Mouse (Mus musculus): ENCODE data around the gene Zfp688. TPM values are rescaled to one million over a fixed set of nuclear protein-coding genes. Genes with fewer than 3 reads are reported as not detected.
A peak's percentile ranks its signal among the peaks of the same experiment; 100 is the strongest.
"Not testable (repeated sequence)": the region's sequence is repeated elsewhere in the genome, so short reads cannot be mapped to it uniquely, and the experiment has no call there.

Gene Zfp688
- polyA plus RNA-seq, 1 experiment: 28.0 TPM

DNA sequence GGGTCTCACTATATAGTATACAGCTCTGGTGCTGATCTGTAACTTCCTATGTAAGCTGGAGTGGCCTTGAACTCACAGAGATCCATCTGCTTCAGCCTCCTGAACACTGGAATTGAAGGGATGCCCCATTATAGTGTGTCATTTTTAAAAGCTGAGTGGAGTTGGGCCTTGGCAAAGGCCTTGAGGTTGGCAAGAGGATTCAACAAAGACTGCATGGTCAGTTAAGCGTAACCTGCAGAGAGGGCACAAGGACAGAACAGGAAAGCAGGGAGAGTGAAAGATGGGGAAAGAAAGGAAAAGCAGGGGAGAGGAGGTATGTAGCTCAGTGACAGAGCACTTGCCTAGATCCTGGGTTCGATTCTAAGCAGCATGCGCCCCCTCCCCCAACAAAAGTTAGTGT is 3.4 kb upstream of the Zfp688 start:
- WGBS: 93% methylated on average over 3 of the region's 3 CpGs
- no peak overlapping the region for H3K27ac ChIP-seq (ENCODE audit: control insufficient read depth, insufficient read depth, low read length)
- H3K27me3 ChIP-seq (ENCODE audit: control insufficient read depth, insufficient read depth, low read length): no peaks in the 10 kb centered on the region

DNA sequence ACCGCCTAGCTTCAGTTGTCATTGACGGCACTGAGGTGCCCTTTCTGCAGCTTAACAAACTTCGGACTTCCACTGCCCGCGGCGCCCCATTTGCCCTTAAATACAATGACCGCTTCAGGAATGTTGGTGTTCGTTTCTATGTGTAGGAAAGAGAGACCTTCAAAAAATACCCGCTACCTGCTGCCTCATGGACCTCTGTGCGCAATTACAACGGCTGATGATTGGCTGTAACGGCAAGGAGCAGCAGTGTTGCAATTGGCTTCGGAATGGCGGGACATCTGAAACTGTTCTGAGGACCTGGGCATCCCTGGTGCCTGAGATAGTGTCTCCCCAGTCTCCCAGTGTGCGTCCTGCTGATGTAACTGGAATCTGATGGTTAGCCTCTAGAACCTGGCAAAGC is 379 bp upstream of the Zfp688 start:
- 4% methylated on average over 15 of the region's 15 CpGs for WGBS
- Histone ChIP-seq H3K27me3 (ENCODE audit: control insufficient read depth, insufficient read depth, low read length) (no peaks in the 10 kb centered on the region), H3K27ac (ENCODE audit: control insufficient read depth, insufficient read depth, low read length) (no peak overlapping the region)

More for the DNA sequence above, 3.4 kb upstream of the Zfp688 start:
- TF ChIP-seq CTCF (IDR thresholded peaks at IDR 0.05; ENCODE audit: borderline replicate concordance, control insufficient read depth, extremely low read depth, insufficient read depth, low read length, poor library complexity) (no peak), POLR2A (IDR thresholded peaks at IDR 0.05; ENCODE audit: control insufficient read depth, extremely low read depth, insufficient read depth, low read length, poor library complexity) (no peak)
- no peak for DNase-seq
- H3K36me3 ChIP-seq (ENCODE audit: control insufficient read depth, insufficient read depth, low read length): no peaks in the 10 kb centered on the region
- H3K4me1 ChIP-seq (replicated peaks; ENCODE audit: control insufficient read depth, insufficient read depth, low read length): peaks cover 9% of the 10 kb centered on the region
- no peak overlapping the region for H3K4me3 ChIP-seq (ENCODE audit: control insufficient read depth, insufficient read depth, low read length)

DNA sequence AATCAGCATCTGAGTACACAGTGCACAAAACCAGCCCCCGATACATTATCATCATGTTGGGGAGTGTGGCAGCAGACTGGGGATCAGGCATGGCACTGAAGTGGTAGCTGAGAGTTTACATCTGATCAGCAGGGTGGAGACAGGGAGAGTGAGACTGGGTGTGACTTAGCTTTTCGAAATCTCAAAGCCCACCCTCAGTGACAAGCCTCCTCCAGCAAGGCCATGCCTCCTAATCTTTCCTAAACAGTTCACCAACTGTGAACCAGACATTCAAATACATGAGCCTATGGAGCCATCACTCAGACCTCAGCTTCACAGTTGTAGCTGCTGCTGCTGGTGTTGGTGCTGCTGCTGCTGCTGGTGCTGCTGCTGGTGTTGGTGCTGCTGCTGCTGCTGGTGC is 10.4 kb downstream of the Zfp688 start:
- H3K4me3 ChIP-seq (ENCODE audit: control insufficient read depth, insufficient read depth, low read length): no peak overlapping the region
- no peaks in the 10 kb centered on the region for H3K36me3 ChIP-seq (ENCODE audit: control insufficient read depth, insufficient read depth, low read length)
- no peaks in the 10 kb centered on the region for H3K27me3 ChIP-seq (ENCODE audit: control insufficient read depth, insufficient read depth, low read length)
- no peak for DNase-seq
- peaks cover 2% of the 10 kb centered on the region; the same call in 1 of the 2 replicates for H3K4me1 ChIP-seq (replicated peaks; ENCODE audit: control insufficient read depth, insufficient read depth, low read length)
- WGBS: 85% methylated on average over 2 of the region's 2 CpGs
- TF ChIP-seq POLR2A (IDR thresholded peaks at IDR 0.05; ENCODE audit: control insufficient read depth, extremely low read depth, insufficient read depth, low read length, poor library complexity): no peak
- TF ChIP-seq CTCF (IDR thresholded peaks at IDR 0.05; ENCODE audit: borderline replicate concordance, control insufficient read depth, extremely low read depth, insufficient read depth, low read length, poor library complexity): no peak
- no peak overlapping the region for H3K27ac ChIP-seq (ENCODE audit: control insufficient read depth, insufficient read depth, low read length)

More for the DNA sequence above, 379 bp upstream of the Zfp688 start:
- Histone ChIP-seq H3K4me1 (replicated peaks; ENCODE audit: control insufficient read depth, insufficient read depth, low read length) (peaks cover 9% of the 10 kb centered on the region), H3K4me3 (ENCODE audit: control insufficient read depth, insufficient read depth, low read length) (peak overlapping the region; percentile 9), H3K36me3 (ENCODE audit: control insufficient read depth, insufficient read depth, low read length) (no peaks in the 10 kb centered on the region)
- TF ChIP-seq POLR2A (IDR thresholded peaks at IDR 0.05; ENCODE audit: control insufficient read depth, extremely low read depth, insufficient read depth, low read length, poor library complexity) (no peak), CTCF (IDR thresholded peaks at IDR 0.05; ENCODE audit: borderline replicate concordance, control insufficient read depth, extremely low read depth, insufficient read depth, low read length, poor library complexity) (no peak)
- no peak for DNase-seq

DNA sequence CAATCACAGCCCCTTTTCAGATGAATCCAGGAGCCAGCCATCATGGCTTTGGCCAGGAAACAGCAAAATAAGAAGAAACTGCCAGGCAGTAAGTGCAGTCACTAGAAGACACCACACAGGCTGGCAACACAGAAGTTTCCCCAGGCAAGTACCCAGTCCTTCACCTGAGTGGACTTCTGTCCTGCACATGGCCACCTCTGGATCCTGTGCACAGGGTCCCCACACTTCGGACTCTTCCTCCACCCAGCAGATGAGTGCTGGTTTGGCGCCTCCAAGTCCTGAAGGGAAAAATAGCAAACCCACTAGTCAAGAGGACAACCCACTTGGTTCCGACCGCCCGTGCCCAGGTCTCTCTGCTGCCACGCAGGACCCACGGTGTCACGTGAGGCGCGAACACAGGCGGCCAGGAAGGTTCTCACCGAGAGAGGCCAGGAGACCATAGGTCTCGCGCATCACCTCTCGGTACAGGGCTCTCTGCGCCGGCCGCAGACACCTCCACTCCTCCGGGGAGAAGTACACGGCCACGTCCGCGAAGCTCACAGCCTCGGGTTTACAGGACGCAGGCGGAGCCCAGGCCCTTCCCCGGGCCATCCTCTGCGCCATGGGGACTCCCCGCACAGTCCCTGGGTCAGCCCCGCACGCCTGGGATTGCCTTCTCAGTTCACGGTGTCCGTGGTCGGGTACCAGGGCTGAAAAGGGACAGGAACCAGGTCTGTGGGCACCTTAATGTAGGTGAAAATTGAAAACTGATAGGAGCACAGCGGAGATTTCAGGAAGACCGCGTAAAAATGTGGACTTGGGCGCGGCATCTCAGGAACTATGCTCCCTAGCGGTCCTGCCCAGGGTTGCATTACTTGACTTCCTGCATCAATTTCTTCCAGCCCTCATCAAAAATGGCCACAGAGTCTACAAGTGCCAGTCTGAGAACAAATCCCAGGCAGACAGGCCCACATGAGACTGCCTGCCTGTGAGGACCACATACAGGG is 15.6 kb downstream of the Zfp688 start, which contains the start of gene Zfp764:
Gene Zfp764, minus strand, starts transcription at position 821 of the 986 bp plus-strand sequence.
- H3K4me3 ChIP-seq (ENCODE audit: control insufficient read depth, insufficient read depth, low read length): peak within 1 kb of the TSS; percentile 85
- H3K36me3 ChIP-seq (ENCODE audit: control insufficient read depth, insufficient read depth, low read length); H3K4me1 ChIP-seq (replicated peaks; ENCODE audit: control insufficient read depth, insufficient read depth, low read length); H3K27me3 ChIP-seq (ENCODE audit: control insufficient read depth, insufficient read depth, low read length): not testable (repeated sequence)
- WGBS: under 1% methylated on average over 40 of the region's 40 CpGs
- H3K27ac ChIP-seq (ENCODE audit: control insufficient read depth, insufficient read depth, low read length): peak within 1 kb of the TSS; percentile 4; the same call in 1 of the 2 replicates
- DNase-seq: peak; percentile 87
- TF ChIP-seq POLR2A (IDR thresholded peaks at IDR 0.05; ENCODE audit: control insufficient read depth, extremely low read depth, insufficient read depth, low read length, poor library complexity) (peak; percentile 49; the same call in 1 of the 2 replicates), CTCF (IDR thresholded peaks at IDR 0.05; ENCODE audit: borderline replicate concordance, control insufficient read depth, extremely low read depth, insufficient read depth, low read length, poor library complexity) (peak; percentile 33; the same call in 1 of the 2 replicates)

DNA sequence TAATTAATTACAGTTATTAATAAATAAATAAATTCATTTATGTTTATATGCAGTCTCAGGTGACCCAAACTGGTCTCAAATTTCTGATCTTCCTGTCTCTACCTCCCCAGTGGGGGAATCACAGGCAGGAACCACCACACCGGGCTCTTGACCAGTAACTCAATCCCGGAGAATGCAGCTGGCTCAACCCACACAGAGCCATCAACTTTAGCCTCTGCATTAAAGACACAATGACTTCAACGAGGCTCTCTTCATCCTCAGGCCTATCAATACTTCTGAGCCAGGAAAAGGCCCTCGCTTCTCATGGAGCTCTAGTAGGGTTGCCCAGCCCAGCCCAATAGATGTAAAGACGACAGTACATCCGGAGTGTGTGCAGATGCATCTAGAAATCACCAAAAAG is 17.8 kb downstream of the Zfp688 start:
- not testable (repeated sequence) for DNase-seq; H3K4me3 ChIP-seq (ENCODE audit: control insufficient read depth, insufficient read depth, low read length); H3K27ac ChIP-seq (ENCODE audit: control insufficient read depth, insufficient read depth, low read length); H3K36me3 ChIP-seq (ENCODE audit: control insufficient read depth, insufficient read depth, low read length); H3K27me3 ChIP-seq (ENCODE audit: control insufficient read depth, insufficient read depth, low read length); H3K4me1 ChIP-seq (replicated peaks; ENCODE audit: control insufficient read depth, insufficient read depth, low read length)
- 94% methylated on average over 6 of the region's 6 CpGs for WGBS

DNA sequence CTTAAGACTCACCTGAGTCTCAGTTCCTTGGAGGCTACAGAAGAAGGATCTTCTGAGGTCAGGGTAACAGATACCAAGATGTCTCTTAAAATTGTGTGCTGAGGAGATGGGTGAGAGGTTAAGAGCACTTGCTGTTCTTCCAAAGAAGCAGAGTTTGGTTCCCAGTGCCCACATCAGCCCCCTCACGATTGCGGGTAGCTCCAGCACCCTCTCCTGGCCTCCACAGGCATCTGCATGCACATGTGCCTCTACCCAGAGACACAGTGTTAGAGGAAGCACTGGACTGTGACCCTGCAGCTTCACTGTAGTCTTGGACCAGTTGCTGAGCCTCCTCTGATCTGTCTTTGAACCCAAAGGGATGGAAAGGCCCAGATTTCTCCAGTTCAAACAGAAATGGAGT is 18.9 kb downstream of the Zfp688 start:
- DNase-seq: no peak

More for the DNA sequence above, 18.9 kb downstream of the Zfp688 start:
- Histone ChIP-seq H3K4me3 (ENCODE audit: control insufficient read depth, insufficient read depth, low read length) (no peak overlapping the region), H3K4me1 (replicated peaks; ENCODE audit: control insufficient read depth, insufficient read depth, low read length) (peaks cover 2% of the 10 kb centered on the region; the same call in 1 of the 2 replicates), H3K27me3 (ENCODE audit: control insufficient read depth, insufficient read depth, low read length) (no peaks in the 10 kb centered on the region), H3K36me3 (ENCODE audit: control insufficient read depth, insufficient read depth, low read length) (no peaks in the 10 kb centered on the region), H3K27ac (ENCODE audit: control insufficient read depth, insufficient read depth, low read length) (no peak overlapping the region)
- no peak for TF ChIP-seq CTCF (IDR thresholded peaks at IDR 0.05; ENCODE audit: borderline replicate concordance, control insufficient read depth, extremely low read depth, insufficient read depth, low read length, poor library complexity)
- WGBS: 72% methylated on average over 2 of the region's 2 CpGs
